Mouse (Mus musculus): Measurements from ENCODE around the gene Fryl. TPM values are rescaled to one million over a fixed set of nuclear protein-coding genes. Genes with fewer than 3 reads are reported as not detected.

Gene Fryl
- total RNA-seq, 2 experiments from 2014 or later: 52.1 to 54.5 TPM

DNA sequence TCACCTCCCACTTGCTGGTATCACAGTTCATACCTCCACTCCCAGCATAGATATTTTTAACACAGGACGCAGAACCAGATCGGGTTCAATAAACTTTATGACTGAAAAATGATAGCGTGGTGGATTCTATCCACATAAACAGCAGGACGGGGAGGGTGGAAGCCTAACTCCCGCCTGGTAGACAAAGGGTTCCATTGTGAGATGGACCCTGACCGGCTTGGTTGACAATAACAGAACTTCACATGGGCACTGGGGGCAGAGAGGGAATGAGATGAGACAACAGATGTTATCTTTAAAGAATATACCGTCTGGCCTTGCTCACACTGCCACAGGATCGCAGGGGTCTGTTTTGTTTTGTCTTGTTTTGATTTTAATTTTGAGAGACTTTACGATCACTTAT lies 74.2 kb downstream of the Fryl start:
- intact Hi-C loops (cut with DNase I): no loop called here

GRCm38 (mm10) chr5:73176294-73176693 lies 80.1 kb downstream of the Fryl start:
- intact Hi-C loops (cut with DNase I): no loop called here
- no peak for DNase-seq (ENCODE audit: extremely low spot score in 1 of 2, low spot score in 2 of 2)

More for the DNA sequence above, 74.2 kb downstream of the Fryl start:
- no peak for DNase-seq (ENCODE audit: extremely low spot score in 1 of 2, low spot score in 2 of 2)

DNA sequence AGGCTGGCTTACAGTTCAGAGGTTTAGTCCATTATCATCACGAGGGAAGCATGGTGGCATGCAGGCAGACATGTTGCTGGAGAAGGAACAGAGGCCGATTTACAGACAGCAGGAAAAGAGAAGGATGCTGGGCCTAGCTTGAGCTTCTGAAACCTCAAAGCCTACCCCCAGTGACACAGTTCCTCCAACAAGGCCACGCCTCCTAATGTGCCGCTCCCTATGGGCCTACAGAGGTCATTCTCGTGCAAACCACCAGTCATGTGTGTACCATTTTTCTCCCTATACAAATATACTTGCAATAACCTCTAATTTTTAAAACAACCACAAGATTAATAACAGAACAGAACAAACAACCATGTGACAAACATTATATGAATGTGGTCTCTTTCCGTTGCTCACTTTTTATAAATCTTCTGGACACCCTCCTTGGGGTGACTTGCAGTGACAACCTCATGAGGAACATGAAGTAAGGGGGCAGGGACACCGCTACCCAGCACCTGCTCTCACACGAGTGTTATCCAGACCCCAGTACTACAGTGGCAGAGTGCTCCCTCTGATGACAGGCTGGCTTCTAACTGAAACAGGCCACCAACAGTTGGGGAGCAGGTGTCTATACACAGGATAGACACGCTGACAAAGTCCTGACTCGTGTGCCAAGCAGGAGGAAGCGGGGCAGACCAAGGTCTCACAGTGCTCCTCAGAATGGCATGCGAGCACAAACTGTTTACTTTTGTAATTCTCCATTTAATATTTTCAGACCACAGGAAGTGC lies 80.9 kb downstream of the Fryl start:
- no peak for DNase-seq (ENCODE audit: extremely low spot score in 1 of 2, low spot score in 2 of 2)
- intact Hi-C loops (cut with DNase I): no loop called here

DNA sequence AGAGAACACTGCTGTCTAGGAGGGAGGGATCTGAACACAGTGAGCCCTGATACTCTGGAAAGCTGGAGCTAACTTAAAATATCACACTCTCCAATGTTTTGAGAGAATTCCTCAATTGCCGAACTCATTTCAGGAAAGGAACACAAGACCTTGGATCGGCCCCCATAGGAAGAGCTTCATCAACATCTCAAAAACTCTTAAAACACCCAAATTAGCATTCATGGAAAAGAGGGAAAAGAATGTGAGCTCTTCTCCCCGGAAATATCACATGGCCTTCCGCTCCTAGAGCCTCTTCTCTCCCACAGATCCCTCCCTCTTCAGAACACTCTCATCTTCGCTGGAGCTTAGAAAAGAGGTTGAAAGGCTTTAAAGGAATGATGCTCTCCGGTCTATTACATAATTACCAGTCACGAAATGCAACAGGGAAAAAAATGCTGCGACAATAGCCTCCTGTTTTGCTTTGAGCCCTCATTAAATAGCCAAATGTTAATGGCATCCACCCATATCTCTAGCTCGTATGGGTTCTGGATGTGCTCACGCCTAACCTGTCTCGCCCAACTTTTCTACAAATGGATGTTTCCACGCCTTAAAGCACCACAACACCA lies 84.4 kb downstream of the Fryl start:
- DNase-seq (ENCODE audit: extremely low spot score in 1 of 2, low spot score in 2 of 2): no peak
- intact Hi-C loops (cut with DNase I): no loop called here

- intact Hi-C loops (cut with DNase I): no loop called here
These were observed 85.2 kb downstream of the Fryl start for GRCm38 (mm10) chr5:73171203-73171602.

DNA sequence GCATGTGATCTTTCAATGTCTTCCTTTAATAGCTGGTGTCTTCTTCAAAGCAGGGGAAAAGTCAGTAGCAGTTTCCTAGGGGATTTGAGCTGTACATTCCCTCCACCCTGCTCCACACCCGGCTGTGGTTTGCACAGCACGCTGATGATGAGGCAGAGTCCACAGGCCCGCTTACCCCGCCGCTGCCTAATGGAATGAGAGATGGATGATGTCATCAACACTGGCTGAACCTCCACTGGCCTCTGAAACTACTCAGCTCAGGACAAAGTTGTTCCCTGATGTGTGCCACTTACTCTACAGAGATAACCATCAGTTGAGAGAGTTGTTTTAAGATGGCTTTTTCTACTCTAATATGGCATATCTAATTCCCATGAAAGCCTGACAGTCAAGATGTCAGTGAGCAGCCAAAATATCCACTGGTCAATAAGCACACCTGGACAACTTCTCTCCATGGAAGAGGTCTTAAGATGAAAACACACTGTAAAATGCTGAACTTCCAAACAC lies 87.6 kb downstream of the Fryl start:
- DNase-seq (ENCODE audit: extremely low spot score in 1 of 2, low spot score in 2 of 2): no peak
- intact Hi-C loops (cut with DNase I): no loop called here

More at GRCm38 (mm10) chr5:73171203-73171602, 85.2 kb downstream of the Fryl start:
- no peak for DNase-seq (ENCODE audit: extremely low spot score in 1 of 2, low spot score in 2 of 2)

- intact Hi-C loops (cut with DNase I): no loop called here
- peak in 1 of 2 experiments; percentile 43 for DNase-seq (ENCODE audit: extremely low spot score in 1 of 2, low spot score in 2 of 2)
These were observed 88.2 kb downstream of the Fryl start for GRCm38 (mm10) chr5:73167976-73168768.

GRCm38 (mm10) chr5:73163970-73164369 lies 92.4 kb downstream of the Fryl start:
- intact Hi-C loops (cut with DNase I): no loop called here
- DNase-seq (ENCODE audit: extremely low spot score in 1 of 2, low spot score in 2 of 2): no peak

GRCm38 (mm10) chr5:73162492-73162891 lies 93.9 kb downstream of the Fryl start:
- intact Hi-C loops (cut with DNase I): no loop called here
- DNase-seq (ENCODE audit: extremely low spot score in 1 of 2, low spot score in 2 of 2): no peak

DNA sequence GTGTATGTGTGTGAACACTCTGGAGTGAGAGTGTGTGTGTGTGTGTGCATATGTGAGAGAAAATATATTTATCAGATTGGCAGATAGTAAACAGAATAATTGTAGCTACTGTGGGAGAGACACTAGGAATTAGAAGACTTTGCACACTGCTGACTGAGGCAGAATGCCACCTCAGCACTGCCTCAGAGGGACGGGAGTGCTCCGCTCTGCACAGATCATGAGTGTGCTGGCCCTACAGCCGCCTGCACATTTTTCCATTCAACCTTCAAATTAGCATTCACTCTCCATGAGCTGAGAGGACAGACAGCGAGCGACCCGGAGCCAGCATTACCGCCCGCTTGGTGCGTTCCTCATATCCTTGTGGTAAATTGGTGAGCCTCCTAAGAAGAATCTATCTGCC lies 96.0 kb downstream of the Fryl start:
- intact Hi-C loops (cut with DNase I): no loop called here

GRCm38 (mm10) chr5:73157502-73157901 lies 98.9 kb downstream of the Fryl start:
- intact Hi-C loops (cut with DNase I): no loop called here
- DNase-seq (ENCODE audit: extremely low spot score in 1 of 2, low spot score in 2 of 2): no peak

More for the DNA sequence above, 96.0 kb downstream of the Fryl start:
- DNase-seq (ENCODE audit: extremely low spot score in 1 of 2, low spot score in 2 of 2): no peak

GRCm38 (mm10) chr5:73157009-73157408 lies 99.4 kb downstream of the Fryl start:
- intact Hi-C loops (cut with DNase I): no loop called here
- DNase-seq (ENCODE audit: extremely low spot score in 1 of 2, low spot score in 2 of 2): no peak

DNA sequence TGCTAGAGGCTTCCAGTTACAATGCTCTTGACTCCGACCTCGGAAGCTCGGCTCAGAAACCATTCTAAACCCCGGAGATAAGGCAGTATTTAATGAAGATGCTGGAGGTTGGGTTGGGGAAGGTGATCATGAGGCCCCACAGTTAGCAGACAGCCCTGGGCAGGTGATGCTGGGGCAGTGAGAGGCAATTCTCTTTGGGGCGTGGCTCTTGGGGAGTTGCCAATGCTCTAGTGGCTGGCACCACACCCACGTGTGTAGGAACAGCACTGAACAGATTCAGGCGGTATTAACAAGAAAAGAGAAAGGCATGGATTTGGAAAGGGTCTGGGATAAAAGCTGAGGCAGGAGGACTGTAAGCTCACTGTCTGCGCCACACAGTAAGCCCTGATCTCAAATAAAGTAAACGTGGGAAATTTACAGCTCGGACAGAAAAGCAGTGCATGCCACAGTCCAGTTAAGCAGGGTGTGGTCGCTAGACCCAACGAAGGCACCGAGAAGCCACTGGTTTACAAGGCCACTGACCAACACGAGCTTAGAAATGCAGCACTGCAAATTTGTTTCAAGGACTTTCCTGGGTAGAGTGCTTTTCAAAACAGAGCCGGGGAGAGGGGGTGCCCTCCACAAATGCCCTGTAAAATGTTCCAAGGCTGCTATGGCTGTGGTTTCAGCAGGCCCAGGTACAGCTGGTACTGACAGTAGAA lies 100.0 kb downstream of the Fryl start:
- intact Hi-C loops (cut with DNase I): no loop called here
- no peak for DNase-seq (ENCODE audit: extremely low spot score in 1 of 2, low spot score in 2 of 2)

DNA sequence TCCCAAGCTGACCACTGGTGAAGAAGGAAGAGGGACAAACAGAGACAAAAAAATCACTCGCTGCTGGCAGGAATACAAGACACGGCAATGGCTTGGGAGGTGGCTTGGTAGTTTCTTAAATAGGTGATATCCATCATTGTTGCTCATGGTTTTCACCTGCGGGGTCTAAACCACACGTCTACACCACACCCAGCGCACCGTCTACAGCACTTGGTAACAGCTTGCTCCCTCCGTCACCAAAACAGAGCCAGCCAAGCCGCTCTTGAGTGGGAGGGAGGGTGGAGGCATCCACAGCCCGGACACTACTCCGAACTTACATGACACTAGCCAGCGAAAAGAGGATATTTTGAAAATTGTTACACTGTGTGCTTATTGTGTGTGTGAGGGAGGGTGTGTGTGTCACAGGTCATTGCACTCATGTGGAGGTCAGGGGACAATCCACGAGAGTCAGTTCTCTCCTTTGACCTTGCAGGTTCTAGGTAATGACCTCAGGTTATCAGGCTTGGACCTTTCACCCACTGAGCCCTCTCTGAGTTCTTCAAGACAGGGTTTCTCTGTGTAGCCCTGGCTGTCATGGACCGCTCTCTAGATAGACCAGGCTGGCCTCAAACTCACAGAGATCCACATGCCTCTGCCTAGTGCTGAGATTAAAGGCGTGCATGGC lies 102.5 kb downstream of the Fryl start:
- intact Hi-C loops (cut with DNase I): no loop called here
- no peak for DNase-seq (ENCODE audit: extremely low spot score in 1 of 2, low spot score in 2 of 2)

DNA sequence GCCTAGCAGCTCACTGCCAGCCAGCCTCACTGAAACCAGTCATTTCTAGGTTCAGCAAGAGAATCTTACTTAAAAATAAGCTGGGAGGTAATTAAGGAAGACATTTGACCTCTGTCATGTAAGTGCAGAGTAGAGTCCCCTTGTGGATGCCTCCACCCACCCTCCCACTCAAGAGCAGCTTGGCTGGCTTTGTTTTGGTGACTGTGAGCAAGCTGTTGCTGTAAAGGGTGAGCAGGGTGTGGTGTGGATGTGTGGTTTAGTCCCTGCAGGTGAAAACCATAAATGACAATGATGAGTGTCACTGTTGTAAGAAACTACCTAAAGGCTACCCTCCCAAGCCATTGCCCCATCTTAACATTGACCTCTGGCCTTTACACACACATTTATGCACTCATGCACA lies 104.2 kb downstream of the Fryl start:
- DNase-seq (ENCODE audit: extremely low spot score in 1 of 2, low spot score in 2 of 2): no peak
- intact Hi-C loops (cut with DNase I): no loop called here

DNA sequence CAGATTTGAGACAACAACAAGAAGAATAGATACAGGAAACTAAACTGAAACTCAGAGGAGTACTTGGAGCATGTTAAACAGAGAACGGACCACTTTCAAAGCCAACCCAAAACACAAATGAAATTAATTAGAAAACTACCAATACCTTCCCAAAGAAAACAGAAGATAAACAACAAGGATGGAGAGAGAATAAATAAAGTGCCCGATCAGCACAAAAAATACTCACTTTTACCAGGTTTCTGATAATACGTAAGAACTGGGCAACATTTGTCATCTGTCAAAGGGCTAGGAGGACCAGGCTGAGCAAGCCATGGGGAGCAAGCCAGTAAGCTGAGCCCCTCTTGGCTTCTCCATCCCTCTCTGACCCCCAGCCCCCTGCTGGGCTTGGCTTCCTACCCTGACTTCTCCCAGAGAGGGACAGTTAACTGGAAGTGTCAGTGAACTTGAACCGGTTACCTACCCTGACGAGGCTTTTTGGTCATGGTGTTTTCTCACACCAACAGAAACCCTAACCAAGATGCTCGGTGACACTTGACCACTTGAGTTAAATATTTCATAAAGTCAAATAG lies 105.5 kb downstream of the Fryl start:
- intact Hi-C loops (cut with DNase I): no loop called here
- no peak for DNase-seq (ENCODE audit: extremely low spot score in 1 of 2, low spot score in 2 of 2)

DNA sequence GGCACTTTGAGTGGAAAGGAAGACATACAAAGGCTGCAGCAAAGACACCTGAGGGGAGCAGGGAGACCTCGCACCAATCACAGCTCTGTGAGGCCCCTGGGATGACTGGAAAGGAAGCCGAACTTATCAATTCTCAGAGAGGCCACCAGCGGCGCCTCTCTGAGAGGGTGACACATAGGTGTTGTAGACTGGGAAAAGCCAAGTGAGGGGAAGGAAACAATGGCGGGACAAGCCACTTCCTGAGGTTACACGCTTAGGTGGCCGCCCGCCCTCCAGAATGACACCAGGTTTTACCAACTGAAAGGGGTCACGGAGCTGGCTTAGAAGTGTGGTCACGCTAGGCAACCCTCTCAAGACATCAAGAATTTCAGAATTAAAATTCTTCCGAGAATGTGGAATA lies 111.4 kb downstream of the Fryl start:
- intact Hi-C loops (cut with DNase I): no loop called here
- DNase-seq (ENCODE audit: extremely low spot score in 1 of 2, low spot score in 2 of 2): no peak

GRCm38 (mm10) chr5:73141712-73142111 lies 114.7 kb downstream of the Fryl start:
- no peak for DNase-seq (ENCODE audit: extremely low spot score in 1 of 2, low spot score in 2 of 2)
- intact Hi-C loops (cut with DNase I): no loop called here
